Mouse (Mus musculus) C2C12 (cell line): ENCODE results near the gene Smg9.

Source experiments
- CTCF ChIP-seq: IDR thresholded peaks from one replicate; pipeline ENCODE4 v1.5.1; 2011; ENCODE audit not compliant: control insufficient read depth, insufficient read depth, insufficient read length
- FOSL1 ChIP-seq: IDR thresholded peaks from one replicate; pipeline ENCODE4 v1.8.0; 2011; ENCODE audit warnings: mild to moderate bottlenecking, low read length; ENCODE audit not compliant: poor library complexity, insufficient read depth, severe bottlenecking
- MAX ChIP-seq: IDR thresholded peaks from one replicate; pipeline ENCODE4 v1.6.1; 2011; ENCODE audit warnings: mild to moderate bottlenecking, control low read depth
- MYOD1 ChIP-seq: IDR thresholded peaks from one replicate; pipeline ENCODE4 v1.6.1; 2011; ENCODE audit warnings: low read depth; ENCODE audit not compliant: control insufficient read depth, insufficient read length
- USF1 ChIP-seq: IDR thresholded peaks from one replicate; pipeline ENCODE4 v1.6.1; 2011; ENCODE audit warnings: low read depth, mild to moderate bottlenecking, control low read depth, moderate library complexity

DNA sequence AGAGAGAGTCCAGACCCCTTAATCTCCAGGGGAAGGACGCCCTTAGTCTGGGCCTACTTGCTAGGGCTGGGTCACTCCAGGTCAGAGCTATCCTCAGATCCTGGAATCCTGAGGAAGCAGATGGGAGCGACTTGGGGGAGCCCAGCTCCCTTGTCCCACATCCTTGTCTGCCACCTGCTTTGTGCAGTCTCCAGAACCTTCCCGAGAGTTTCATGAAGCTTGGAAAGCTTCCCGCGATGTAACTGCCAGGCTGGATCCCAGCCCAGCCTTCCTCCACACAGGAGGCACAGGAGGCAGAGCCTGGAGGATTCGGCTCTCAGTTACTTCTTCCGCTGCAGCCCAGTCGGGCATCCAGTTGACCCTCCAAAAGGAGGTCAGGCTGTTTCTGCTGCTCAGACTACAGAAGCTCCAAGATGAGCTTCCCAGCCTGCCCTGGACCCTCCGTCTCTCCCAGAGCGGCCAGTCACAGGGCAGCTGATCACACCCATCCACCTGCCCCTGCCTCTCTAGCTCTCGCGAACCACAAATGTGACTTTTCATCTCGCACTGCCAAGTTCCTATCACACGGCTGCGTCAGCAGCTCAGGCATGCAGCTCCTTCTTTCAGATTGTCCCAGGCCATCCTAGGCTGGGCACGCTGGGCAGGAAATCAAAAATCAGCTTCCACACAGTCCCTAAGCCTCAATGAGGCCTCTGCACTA, 30.1 kb downstream of the Smg9 start:
- TF ChIP-seq CTCF (no peak), FOSL1 (no peak), MYOD1 (peak; percentile 87), MAX (no peak), USF1 (no peak)
